Mouse (Mus musculus) spleen, adult 2 months (tissue): ENCODE data around the gene Xylt1. TPM values are rescaled to one million over a fixed set of nuclear protein-coding genes. Genes with fewer than 3 reads are reported as not detected.
A peak's percentile ranks its signal among the peaks of the same experiment; 100 is the strongest.

Experiments
- DNase-seq, 2 experiments: peaks; one replicate each; pipeline versions ENCODE4 v3.0.0 to v3.0.0-alpha.2; 2012 to 2021; ENCODE audit warnings: low spot score in 2 of 2, low read depth in 1 of 2
- H3K27ac ChIP-seq: fragments of 200-500 bp; 2 replicates; pipeline ENCODE4 v1.5.1; 2012; ENCODE audit warnings: low read length, inconsistent platforms; ENCODE audit not compliant: insufficient read depth
- H3K27me3 ChIP-seq: fragments of 200-500 bp; 2 replicates; pipeline ENCODE4 v1.6.1; 2012; ENCODE audit warnings: mild to moderate bottlenecking, moderate library complexity, low read length, inconsistent platforms; ENCODE audit not compliant: control insufficient read depth, insufficient read depth
- H3K36me3 ChIP-seq: fragments of 200-500 bp; 2 replicates; pipeline ENCODE4 v1.6.1; 2012; ENCODE audit warnings: mild to moderate bottlenecking, low read length, inconsistent platforms; ENCODE audit not compliant: control insufficient read depth, insufficient read depth
- H3K4me1 ChIP-seq: fragments of 200-500 bp; 2 replicates; pipeline ENCODE4 v1.6.1; 2011; ENCODE audit warnings: inconsistent platforms; ENCODE audit not compliant: control insufficient read depth, insufficient read depth, insufficient read length
- H3K4me3 ChIP-seq: fragments of 200-500 bp; 2 replicates; pipeline ENCODE4 v1.5.1; 2011; ENCODE audit warnings: mild to moderate bottlenecking, inconsistent platforms; ENCODE audit not compliant: insufficient read depth, insufficient read length; ENCODE audit errors: extremely low read depth
- CTCF ChIP-seq: fragments of 200-500 bp; IDR thresholded peaks from 2 replicates; pipeline ENCODE4 v1.5.1; 2011; ENCODE audit warnings: mild to moderate bottlenecking, inconsistent platforms; ENCODE audit not compliant: insufficient read depth, insufficient read length, insufficient replicate concordance; ENCODE audit errors: extremely low read depth
- POLR2A ChIP-seq: fragments of 200-500 bp; IDR thresholded peaks from 2 replicates; pipeline ENCODE4 v1.6.1; 2011; ENCODE audit warnings: low read depth, low read length, inconsistent platforms
- WGBS: fragments of 180-500 bp; shearing (Covaris S2); methylation state at CpG from one replicate; pipeline ENCODE4 v1.1.7; 2018; 5-methylcytosine and 5-hydroxymethylcytosine counted together
- polyA plus RNA-seq: library from polyadenylated mRNA; depleted of rRNA; stranded (reverse); fragments of >200 nt; gene quantifications from 2 replicates; pipeline ENCODE4 v1.2.3, GENCODE M21; 2012

Xylt1 gene
- polyA plus RNA-seq, 1 experiment = 7.8 TPM

GRCm38 (mm10) chr7:117658180-117658579 lies 277.4 kb downstream of the Xylt1 start:
- no peak overlapping the region for H3K4me3 ChIP-seq
- no peak overlapping the region for H3K27ac ChIP-seq
- 93% methylated on average over 4 of the region's 4 CpGs for WGBS
- TF ChIP-seq CTCF (no peak), POLR2A (no peak)
- peaks cover 14% of the 10 kb centered on the region for H3K36me3 ChIP-seq
- H3K4me1 ChIP-seq = no peaks in the 10 kb centered on the region
- no peak for DNase-seq
- H3K27me3 ChIP-seq = no peaks in the 10 kb centered on the region

DNA sequence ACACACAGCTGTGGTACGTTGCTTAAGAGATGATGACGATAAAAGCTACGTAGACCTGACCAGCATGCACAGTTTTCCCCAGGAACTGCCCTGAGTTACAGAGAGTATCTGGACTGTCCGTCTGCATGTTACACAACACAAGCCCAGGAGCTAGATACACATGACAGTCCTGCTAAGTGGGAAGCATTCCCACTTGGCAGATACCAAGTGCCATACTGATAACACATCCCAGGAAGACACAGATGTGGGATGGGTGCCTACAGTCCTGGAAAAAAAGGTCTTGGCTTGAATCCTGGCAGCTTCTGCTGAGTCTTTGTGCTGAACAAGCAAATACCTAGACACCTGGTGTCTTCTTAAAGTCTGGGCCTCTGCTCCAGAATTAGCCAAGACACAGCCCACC lies 278.0 kb downstream of the Xylt1 start:
- no peak for TF ChIP-seq POLR2A
- no peak for TF ChIP-seq CTCF
- H3K36me3 ChIP-seq = peaks cover 14% of the 10 kb centered on the region
- H3K27me3 ChIP-seq = no peaks in the 10 kb centered on the region
- no peak overlapping the region for H3K4me3 ChIP-seq
- H3K4me1 ChIP-seq = no peaks in the 10 kb centered on the region
- WGBS = 93% methylated on average over 4 of the region's 4 CpGs
- no peak for DNase-seq
- H3K27ac ChIP-seq = no peak overlapping the region

DNA sequence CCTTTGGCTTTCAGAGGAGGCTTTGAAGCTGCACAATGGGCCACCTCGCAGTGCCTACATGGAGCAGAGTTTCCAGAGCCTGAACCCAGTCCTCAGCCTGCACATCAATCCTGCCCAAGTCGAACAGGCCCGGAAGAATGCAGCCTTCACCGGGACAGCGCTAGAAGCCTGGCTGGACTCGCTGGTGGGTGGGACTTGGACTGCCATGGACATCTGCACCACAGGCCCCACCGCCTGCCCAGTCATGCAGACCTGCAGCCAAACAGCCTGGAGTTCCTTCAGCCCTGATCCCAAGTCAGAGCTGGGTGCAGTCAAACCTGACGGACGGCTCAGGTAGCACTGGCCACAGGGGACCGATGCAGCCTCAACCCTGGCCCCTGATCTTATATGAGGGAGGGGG lies 286.5 kb downstream of the Xylt1 start:
- no peak for DNase-seq
- no peaks in the 10 kb centered on the region for H3K27me3 ChIP-seq
- TF ChIP-seq CTCF (no peak), POLR2A (no peak)
- H3K27ac ChIP-seq = no peak overlapping the region
- peaks cover 20% of the 10 kb centered on the region for H3K36me3 ChIP-seq
- H3K4me3 ChIP-seq = no peak overlapping the region
- H3K4me1 ChIP-seq = no peaks in the 10 kb centered on the region
- 98% methylated on average over 10 of the region's 10 CpGs for WGBS

GRCm38 (mm10) chr7:117668226-117668625 lies 287.4 kb downstream of the Xylt1 start:
- WGBS = 93% methylated on average over 9 of the region's 9 CpGs
- Histone ChIP-seq H3K4me1 (no peaks in the 10 kb centered on the region), H3K4me3 (no peak overlapping the region), H3K27me3 (no peaks in the 10 kb centered on the region), H3K36me3 (peaks cover 20% of the 10 kb centered on the region), H3K27ac (no peak overlapping the region)
- no peak for DNase-seq
- no peak for TF ChIP-seq POLR2A
- TF ChIP-seq CTCF = no peak

DNA sequence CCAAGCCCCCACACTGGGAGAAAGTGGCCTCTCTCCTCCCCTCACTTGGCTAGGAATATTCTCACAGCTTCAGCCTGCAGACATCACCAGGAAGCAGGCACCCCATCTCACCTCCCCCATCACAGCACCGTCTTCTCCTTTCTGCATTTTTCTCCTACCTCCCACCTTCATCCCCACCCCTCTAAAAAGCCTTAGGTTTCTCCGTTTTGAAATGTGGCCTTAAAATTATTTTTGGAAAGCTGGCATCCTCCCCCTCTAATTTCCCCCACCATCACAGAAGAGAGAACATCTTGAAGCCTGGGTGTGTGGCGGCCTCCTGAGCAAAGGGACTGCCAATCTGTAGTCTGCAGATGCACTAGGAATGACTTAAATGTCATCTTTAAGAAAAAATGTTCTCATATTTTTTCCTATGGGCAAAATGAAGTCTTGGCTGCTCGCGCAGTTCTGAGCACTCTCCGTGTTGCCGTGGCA lies 291.4 kb downstream of the Xylt1 start:
- Histone ChIP-seq H3K27me3 (no peaks in the 10 kb centered on the region), H3K4me1 (no peaks in the 10 kb centered on the region), H3K27ac (no peak overlapping the region), H3K4me3 (no peak overlapping the region), H3K36me3 (peaks cover 18% of the 10 kb centered on the region)
- DNase-seq = no peak
- 93% methylated on average over 7 of the region's 7 CpGs for WGBS
- TF ChIP-seq POLR2A (no peak), CTCF (no peak)

GRCm38 (mm10) chr7:117686120-117686996 lies 305.6 kb downstream of the Xylt1 start:
- TF ChIP-seq CTCF = no peak
- no peak for TF ChIP-seq POLR2A
- no peaks in the 10 kb centered on the region for H3K36me3 ChIP-seq
- H3K4me3 ChIP-seq = no peak overlapping the region
- DNase-seq = no peak
- no peak overlapping the region for H3K27ac ChIP-seq
- no peaks in the 10 kb centered on the region for H3K27me3 ChIP-seq
- WGBS = 17% methylated on average over 5 of the region's 5 CpGs
- H3K4me1 ChIP-seq = no peaks in the 10 kb centered on the region

DNA sequence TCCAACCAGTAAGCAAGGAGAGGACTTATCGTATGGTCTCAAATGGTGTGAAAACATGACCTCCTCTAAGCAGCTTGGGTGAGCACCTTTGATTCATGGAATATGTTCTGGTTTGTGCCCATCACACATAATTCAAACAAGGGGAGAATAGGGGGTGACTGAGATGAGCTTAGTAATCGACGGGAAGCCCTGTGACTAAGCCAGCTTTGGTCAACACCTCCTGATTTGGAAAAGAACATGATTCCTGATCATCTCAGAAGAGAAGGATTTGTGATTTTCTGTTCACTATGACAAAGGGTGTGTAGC lies 306.2 kb downstream of the Xylt1 start:
- Histone ChIP-seq H3K36me3 (no peaks in the 10 kb centered on the region), H3K27me3 (no peaks in the 10 kb centered on the region), H3K27ac (no peak overlapping the region), H3K4me1 (no peaks in the 10 kb centered on the region), H3K4me3 (no peak overlapping the region)
- WGBS = 90% methylated on average over 3 of the region's 3 CpGs
- DNase-seq = no peak
- TF ChIP-seq POLR2A = no peak
- no peak for TF ChIP-seq CTCF

GRCm38 (mm10) chr7:117695612-117696011 lies 314.8 kb downstream of the Xylt1 start:
- Histone ChIP-seq H3K4me3 (no peak overlapping the region), H3K27ac (no peak overlapping the region), H3K4me1 (no peaks in the 10 kb centered on the region), H3K36me3 (no peaks in the 10 kb centered on the region), H3K27me3 (no peaks in the 10 kb centered on the region)
- 92% methylated on average over 4 of the region's 4 CpGs for WGBS
- TF ChIP-seq POLR2A (no peak), CTCF (peak; percentile 28; the same call in 1 of the 2 replicates)
- no peak for DNase-seq
